Mouse (Mus musculus) midbrain, embryonic 16.5 days (tissue): ENCODE measurements around the gene Gm2696. TPM values are rescaled to one million over a fixed set of nuclear protein-coding genes. Genes with fewer than 3 reads are reported as not detected.

ENCODE experiments used
- ATAC-seq: fragments of 200-750 bp; cut with Nextera tagmentation; 2 replicates; pipeline ENCODE4 v1.8.0; 2017; ENCODE audit warnings: moderate TSS enrichment
- H3K27ac ChIP-seq: fragments of 300-500 bp; sonication (generic); 2 replicates; pipeline ENCODE4 v1.5.1; 2014; ENCODE audit warnings: mild to moderate bottlenecking, low read length, mixed read lengths
- H3K27me3 ChIP-seq: fragments of 300-500 bp; sonication (generic); 2 replicates; pipeline ENCODE4 v1.6.1; 2014; ENCODE audit warnings: low read depth, low read length, mixed read lengths; ENCODE audit not compliant: control insufficient read depth, insufficient read depth
- H3K36me3 ChIP-seq: fragments of 300-500 bp; sonication (generic); 2 replicates; pipeline ENCODE4 v1.6.1; 2014; ENCODE audit warnings: mild to moderate bottlenecking, low read length, moderate library complexity, mixed read lengths; ENCODE audit not compliant: control insufficient read depth, insufficient read depth
- H3K4me1 ChIP-seq: fragments of 300-500 bp; sonication (generic); 2 replicates; pipeline ENCODE4 v1.6.1; 2014; ENCODE audit warnings: mild to moderate bottlenecking, low read length, mixed read lengths; ENCODE audit not compliant: control insufficient read depth, insufficient read depth
- H3K4me2 ChIP-seq: fragments of 300-500 bp; sonication (generic); 2 replicates; pipeline ENCODE4 v1.6.1; 2014; ENCODE audit warnings: mild to moderate bottlenecking, low read length, mixed read lengths
- H3K4me3 ChIP-seq: fragments of 300-500 bp; sonication (generic); 2 replicates; pipeline ENCODE4 v1.5.1; 2014; ENCODE audit warnings: low read depth, mild to moderate bottlenecking, low read length, moderate library complexity, mixed read lengths
- H3K9ac ChIP-seq: fragments of 300-500 bp; sonication (generic); 2 replicates; pipeline ENCODE4 v1.6.1; 2014; ENCODE audit warnings: low read depth, low read length, mixed read lengths
- H3K9me3 ChIP-seq: fragments of 300-500 bp; sonication (generic); replicated peaks from 2 replicates; pipeline ENCODE4 v1.6.1; 2014; ENCODE audit warnings: mild to moderate bottlenecking, low read length, mixed read lengths; ENCODE audit not compliant: control insufficient read depth, poor library complexity, severe bottlenecking
- WGBS: fragments of 180-500 bp; shearing (Covaris S2); extraction: QIAGEN DNeasy Blood & Tissue Kit; methylation state at CpG from one replicate; pipeline ENCODE4 v1.1.7; 2014; 5-methylcytosine and 5-hydroxymethylcytosine counted together
- polyA plus RNA-seq: library from polyadenylated mRNA; unstranded; fragments of >200 nt; fragmentation: Nextera tagmentation; extraction: Ambion mirVana; gene quantifications from 2 replicates; pipeline ENCODE4 v1.2.1, GENCODE M21; 2015

The Gm2696 gene
- polyA plus RNA-seq, 1 experiment from 2014 or later, result not detected

- no peaks in the 10 kb centered on the region for H3K4me1 ChIP-seq
- no peak within 1 kb of the TSS for H3K9ac ChIP-seq
- 0 out of 2 replicates have a peak, but pooled peaks cover 2% of the 10 kb centered on the region for H3K9me3 ChIP-seq
- no peaks in the 10 kb centered on the region for H3K36me3 ChIP-seq
- H3K27me3 ChIP-seq, result no peaks in the 10 kb centered on the region
- H3K27ac ChIP-seq, result no peak within 1 kb of the TSS
- no peak for ATAC-seq
- 71% methylated on average over 6 of the region's 6 CpGs for WGBS
- H3K4me3 ChIP-seq, result no peak within 1 kb of the TSS
- no peak within 1 kb of the TSS for H3K4me2 ChIP-seq
Observed at GRCm38 (mm10) chr10:77826951-77827350, 12.5 kb downstream of the Gm2696 start, which contains the start of gene Krtap10-4. Krtap10-4 (minus strand) TSS chr10:77827095.

GRCm38 (mm10) chr10:77835647-77836046 lies 21.2 kb downstream of the Gm2696 start, which contains the start of gene Krtap10-10:
Krtap10-10 (plus strand) TSS chr10:77835947.
- Histone ChIP-seq H3K27ac (no peak within 1 kb of the TSS), H3K4me1 (no peaks in the 10 kb centered on the region), H3K4me2 (no peak within 1 kb of the TSS), H3K9me3 (no peaks in the 10 kb centered on the region), H3K9ac (no peak within 1 kb of the TSS), H3K4me3 (no peak within 1 kb of the TSS), H3K36me3 (no peaks in the 10 kb centered on the region), H3K27me3 (no peaks in the 10 kb centered on the region)
- 71% methylated on average over 9 of the region's 9 CpGs for WGBS
- ATAC-seq, result no peak

GRCm38 (mm10) chr10:77839006-77839405 lies 24.5 kb downstream of the Gm2696 start:
- Histone ChIP-seq H3K4me3 (no peak overlapping the region), H3K4me1 (no peaks in the 10 kb centered on the region), H3K9ac (no peak overlapping the region), H3K27me3 (no peaks in the 10 kb centered on the region), H3K9me3 (no peaks in the 10 kb centered on the region; the same call in 1 of the 2 replicates), H3K4me2 (no peak overlapping the region), H3K36me3 (no peaks in the 10 kb centered on the region), H3K27ac (no peak overlapping the region)
- WGBS, result 84% methylated on average over 6 of the region's 6 CpGs
- no peak for ATAC-seq

- Histone ChIP-seq H3K27ac (no peak within 1 kb of the TSS), H3K4me3 (no peak within 1 kb of the TSS), H3K4me1 (no peaks in the 10 kb centered on the region), H3K9me3 (peaks cover 4% of the 10 kb centered on the region; the same call in 1 of the 2 replicates), H3K4me2 (no peak within 1 kb of the TSS), H3K9ac (no peak within 1 kb of the TSS), H3K36me3 (no peaks in the 10 kb centered on the region), H3K27me3 (no peaks in the 10 kb centered on the region)
- no peak for ATAC-seq
- WGBS, result 50% methylated on average over 1 of the region's 3 CpGs
Observed at GRCm38 (mm10) chr10:77846503-77846902, 32.0 kb downstream of the Gm2696 start, which contains the start of gene Gm36176. Gm36176 (plus strand) TSS chr10:77846803.

- Histone ChIP-seq H3K9me3 (peaks cover 4% of the 10 kb centered on the region; the same call in 1 of the 2 replicates), H3K27ac (no peak overlapping the region), H3K4me3 (no peak overlapping the region), H3K36me3 (no peaks in the 10 kb centered on the region), H3K4me2 (no peak overlapping the region), H3K9ac (no peak overlapping the region), H3K4me1 (no peaks in the 10 kb centered on the region), H3K27me3 (no peaks in the 10 kb centered on the region)
- ATAC-seq, result no peak
- WGBS, result 13% methylated on average over 2 of the region's 2 CpGs
Observed at GRCm38 (mm10) chr10:77846961-77847360, 32.5 kb downstream of the Gm2696 start.

GRCm38 (mm10) chr10:77847538-77847937 lies 33.1 kb downstream of the Gm2696 start:
- H3K4me2 ChIP-seq, result no peak overlapping the region
- H3K9ac ChIP-seq, result no peak overlapping the region
- H3K9me3 ChIP-seq, result peaks cover 4% of the 10 kb centered on the region; the same call in 1 of the 2 replicates
- WGBS, result 67% methylated on average over 2 of the region's 2 CpGs
- H3K36me3 ChIP-seq, result no peaks in the 10 kb centered on the region
- no peak overlapping the region for H3K4me3 ChIP-seq
- no peak overlapping the region for H3K27ac ChIP-seq
- no peak for ATAC-seq
- no peaks in the 10 kb centered on the region for H3K4me1 ChIP-seq
- no peaks in the 10 kb centered on the region for H3K27me3 ChIP-seq

- H3K9me3 ChIP-seq, result no peaks in the 10 kb centered on the region
- H3K36me3 ChIP-seq, result no peaks in the 10 kb centered on the region
- no peak within 1 kb of the TSS for H3K27ac ChIP-seq
- H3K4me1 ChIP-seq, result no peaks in the 10 kb centered on the region
- H3K27me3 ChIP-seq, result no peaks in the 10 kb centered on the region
- ATAC-seq, result no peak
- H3K4me3 ChIP-seq, result no peak within 1 kb of the TSS
- 68% methylated on average over 9 of the region's 9 CpGs for WGBS
- H3K4me2 ChIP-seq, result no peak within 1 kb of the TSS
- H3K9ac ChIP-seq, result no peak within 1 kb of the TSS
Observed at GRCm38 (mm10) chr10:77852559-77852958, 38.1 kb downstream of the Gm2696 start, which contains the start of gene Gm10318. Gm10318 (plus strand) TSS chr10:77852859.

GRCm38 (mm10) chr10:77861675-77862074 lies 47.2 kb downstream of the Gm2696 start, which contains the start of gene Gm3285:
Gm3285 (plus strand) TSS chr10:77861975.
- Histone ChIP-seq H3K4me2 (no peak within 1 kb of the TSS), H3K27me3 (no peaks in the 10 kb centered on the region), H3K36me3 (no peaks in the 10 kb centered on the region), H3K27ac (no peak within 1 kb of the TSS), H3K9me3 (peaks cover 3% of the 10 kb centered on the region; the same call in 1 of the 2 replicates), H3K9ac (no peak within 1 kb of the TSS), H3K4me3 (no peak within 1 kb of the TSS), H3K4me1 (no peaks in the 10 kb centered on the region)
- 43% methylated on average over 7 of the region's 7 CpGs for WGBS
- no peak for ATAC-seq

- no peaks in the 10 kb centered on the region for H3K4me1 ChIP-seq
- H3K27ac ChIP-seq, result no peak overlapping the region
- no peaks in the 10 kb centered on the region for H3K9me3 ChIP-seq
- 0 out of 2 replicates have a peak overlapping the region, but pooled peaks have one; percentile 11 for H3K9ac ChIP-seq
- 41% methylated on average over 13 of the region's 14 CpGs for WGBS
- H3K27me3 ChIP-seq, result no peaks in the 10 kb centered on the region
- peak overlapping the region; percentile 16 for H3K4me2 ChIP-seq
- peak overlapping the region; percentile 10; the same call in 1 of the 2 replicates for H3K4me3 ChIP-seq
- peak; percentile 78 for ATAC-seq
- H3K36me3 ChIP-seq, result no peaks in the 10 kb centered on the region
Observed at GRCm38 (mm10) chr10:77864067-77864761, 49.7 kb downstream of the Gm2696 start.
